Mouse (Mus musculus): ENCODE measurements around the gene Gm9918. TPM values are rescaled to one million over a fixed set of nuclear protein-coding genes. Genes with fewer than 3 reads are reported as not detected.
"Not testable (repeated sequence)": the region's sequence is repeated elsewhere in the genome, so short reads cannot be mapped to it uniquely, and the experiment has no call there.

Gm9918 gene
- polyA plus RNA-seq (2016; fragmentation: Nextera tagmentation; extraction: Ambion mirVana): 0.26 and 0.28 TPM in 2 replicates

- Histone ChIP-seq H3K27ac (replicated peaks) (no peak within 1 kb of the TSS), H3K4me1 (peaks cover 9% of the 10 kb centered on the region), H3K4me3 (peak within 1 kb of the TSS; percentile 21), H3K36me3 (no peaks in the 10 kb centered on the region), H3K4me2 (replicated peaks) (peak within 1 kb of the TSS; percentile 42), H3K9ac (replicated peaks) (peak within 1 kb of the TSS; percentile 41), H3K27me3 (peaks cover 30% of the 10 kb centered on the region), H3K9me3 (no peaks in the 10 kb centered on the region)
- 5% methylated on average over 19 of the region's 21 CpGs for WGBS
- no peak for ATAC-seq (ENCODE audit: low FRiP score, low read depth)
These were observed at the start of gene Gm9918 for GRCm38 (mm10) chr15:102270274-102270960. TSS of gene Gm9918 (plus strand) at chr15:102270563.

- Histone ChIP-seq H3K27ac (replicated peaks) (no peak overlapping the region), H3K9ac (replicated peaks) (no peak overlapping the region), H3K4me3 (no peak overlapping the region), H3K9me3 (no peaks in the 10 kb centered on the region), H3K36me3 (0 out of 2 replicates have a peak, but pooled peaks cover 4% of the 10 kb centered on the region), H3K4me2 (replicated peaks) (no peak overlapping the region), H3K4me1 (peaks cover 4% of the 10 kb centered on the region; the same call in 1 of the 2 replicates), H3K27me3 (peaks cover 40% of the 10 kb centered on the region)
- ATAC-seq (ENCODE audit: low FRiP score, low read depth): no peak
- 76% methylated on average over 10 of the region's 10 CpGs for WGBS
These were observed 48.0 kb upstream of the Gm9918 start for GRCm38 (mm10) chr15:102222386-102222785.

GRCm38 (mm10) chr15:102224186-102224991 is 46.0 kb upstream of the Gm9918 start:
- no peak overlapping the region for H3K27ac ChIP-seq (replicated peaks)
- H3K4me2 ChIP-seq (replicated peaks): peak overlapping the region; percentile 72
- H3K9ac ChIP-seq (replicated peaks): peak overlapping the region; percentile 54
- H3K4me3 ChIP-seq: peak overlapping the region; percentile 41
- peaks cover 4% of the 10 kb centered on the region; the same call in 1 of the 2 replicates for H3K4me1 ChIP-seq
- ATAC-seq (ENCODE audit: low FRiP score, low read depth): peak; percentile 65; the same call in 1 of the 2 replicates
- H3K27me3 ChIP-seq: peaks cover 40% of the 10 kb centered on the region
- 3% methylated on average over 39 of the region's 43 CpGs for WGBS
- no peaks in the 10 kb centered on the region for H3K9me3 ChIP-seq
- no peaks in the 10 kb centered on the region for H3K36me3 ChIP-seq

GRCm38 (mm10) chr15:102224992-102225617 is 45.3 kb upstream of the Gm9918 start:
- peak overlapping the region; percentile 72 for H3K4me2 ChIP-seq (replicated peaks)
- H3K36me3 ChIP-seq: no peaks in the 10 kb centered on the region
- WGBS: 20% methylated on average over 21 of the region's 21 CpGs
- H3K9ac ChIP-seq (replicated peaks): no peak overlapping the region
- H3K27ac ChIP-seq (replicated peaks): no peak overlapping the region
- peaks cover 40% of the 10 kb centered on the region for H3K27me3 ChIP-seq
- H3K4me1 ChIP-seq: peaks cover 4% of the 10 kb centered on the region; the same call in 1 of the 2 replicates
- H3K4me3 ChIP-seq: peak overlapping the region; percentile 41
- no peak for ATAC-seq (ENCODE audit: low FRiP score, low read depth)
- H3K9me3 ChIP-seq: no peaks in the 10 kb centered on the region

- H3K4me2 ChIP-seq (replicated peaks); H3K9me3 ChIP-seq; H3K9ac ChIP-seq (replicated peaks); H3K4me3 ChIP-seq; H3K4me1 ChIP-seq; H3K27ac ChIP-seq (replicated peaks); H3K36me3 ChIP-seq; ATAC-seq (ENCODE audit: low FRiP score, low read depth): not testable (repeated sequence)
- peaks cover 40% of the 10 kb centered on the region for H3K27me3 ChIP-seq
- 72% methylated on average over 6 of the region's 6 CpGs for WGBS
These were observed 44.7 kb upstream of the Gm9918 start for GRCm38 (mm10) chr15:102225619-102226018.

GRCm38 (mm10) chr15:102230408-102231321 is 39.7 kb upstream of the Gm9918 start:
- Histone ChIP-seq H3K9me3 (no peaks in the 10 kb centered on the region), H3K36me3 (no peaks in the 10 kb centered on the region), H3K4me3 (no peak overlapping the region), H3K4me2 (replicated peaks) (no peak overlapping the region), H3K9ac (replicated peaks) (no peak overlapping the region), H3K27ac (replicated peaks) (no peak overlapping the region), H3K4me1 (peaks cover 12% of the 10 kb centered on the region), H3K27me3 (peaks cover 12% of the 10 kb centered on the region; the same call in 1 of the 2 replicates)
- no peak for ATAC-seq (ENCODE audit: low FRiP score, low read depth)
- WGBS: 84% methylated on average over 17 of the region's 17 CpGs

GRCm38 (mm10) chr15:102231748-102232147 is 38.6 kb upstream of the Gm9918 start, which contains the start of gene Itgb7:
TSS of gene Itgb7 (minus strand) at chr15:102231944.
- H3K9ac ChIP-seq (replicated peaks): no peak within 1 kb of the TSS
- WGBS: 60% methylated on average over 6 of the region's 6 CpGs

GRCm38 (mm10) chr15:102232764-102233163 is 37.6 kb upstream of the Gm9918 start:
- H3K36me3 ChIP-seq: no peaks in the 10 kb centered on the region
- H3K27ac ChIP-seq (replicated peaks): no peak overlapping the region
- no peak overlapping the region for H3K4me3 ChIP-seq
- 87% methylated on average over 7 of the region's 7 CpGs for WGBS
- no peaks in the 10 kb centered on the region for H3K9me3 ChIP-seq
- ATAC-seq (ENCODE audit: low FRiP score, low read depth): no peak
- H3K9ac ChIP-seq (replicated peaks): no peak overlapping the region
- no peak overlapping the region for H3K4me2 ChIP-seq (replicated peaks)
- H3K4me1 ChIP-seq: peaks cover 15% of the 10 kb centered on the region
- peaks cover 10% of the 10 kb centered on the region; the same call in 1 of the 2 replicates for H3K27me3 ChIP-seq

More at GRCm38 (mm10) chr15:102231748-102232147, 38.6 kb upstream of the Gm9918 start, which contains the start of gene Itgb7:
- ATAC-seq (ENCODE audit: low FRiP score, low read depth): no peak
- Histone ChIP-seq H3K4me3 (no peak within 1 kb of the TSS), H3K27ac (replicated peaks) (no peak within 1 kb of the TSS), H3K36me3 (no peaks in the 10 kb centered on the region), H3K4me2 (replicated peaks) (no peak within 1 kb of the TSS), H3K9me3 (no peaks in the 10 kb centered on the region), H3K4me1 (peaks cover 15% of the 10 kb centered on the region), H3K27me3 (peaks cover 10% of the 10 kb centered on the region; the same call in 1 of the 2 replicates)

- Histone ChIP-seq H3K9ac (replicated peaks) (no peak overlapping the region), H3K9me3 (no peaks in the 10 kb centered on the region), H3K27me3 (peaks cover 10% of the 10 kb centered on the region), H3K36me3 (no peaks in the 10 kb centered on the region), H3K4me2 (replicated peaks) (no peak overlapping the region), H3K27ac (replicated peaks) (no peak overlapping the region), H3K4me1 (peaks cover 15% of the 10 kb centered on the region), H3K4me3 (no peak overlapping the region)
- 21% methylated on average over 2 of the region's 2 CpGs for WGBS
- ATAC-seq (ENCODE audit: low FRiP score, low read depth): no peak
These were observed 36.5 kb upstream of the Gm9918 start for GRCm38 (mm10) chr15:102233896-102234295.

GRCm38 (mm10) chr15:102235371-102236027 is 34.9 kb upstream of the Gm9918 start:
- WGBS: 20% methylated on average over 20 of the region's 21 CpGs
- no peaks in the 10 kb centered on the region for H3K36me3 ChIP-seq
- peaks cover 12% of the 10 kb centered on the region for H3K27me3 ChIP-seq
- H3K4me3 ChIP-seq: 0 out of 2 replicates have a peak overlapping the region, but pooled peaks have one; percentile 4
- H3K27ac ChIP-seq (replicated peaks): no peak overlapping the region
- H3K4me1 ChIP-seq: peaks cover 15% of the 10 kb centered on the region
- ATAC-seq (ENCODE audit: low FRiP score, low read depth): peak; percentile 18; the same call in 1 of the 2 replicates
- H3K4me2 ChIP-seq (replicated peaks): peak overlapping the region; percentile 40
- H3K9me3 ChIP-seq: no peaks in the 10 kb centered on the region
- H3K9ac ChIP-seq (replicated peaks): peak overlapping the region; percentile 35

All from midbrain, embryonic 12.5 days (tissue).